Mouse (Mus musculus): ENCODE measurements at regions not wholly inside any gene's neighbourhood (a gene's known extent, or its start where the extent isn't known, plus 50 kb on each side); places are given as distances from the start of the nearest gene placed in this dataset.
"Not testable (repeated sequence)": the region's sequence is repeated elsewhere in the genome, so short reads cannot be mapped to it uniquely, and the experiment has no call there.

DNA sequence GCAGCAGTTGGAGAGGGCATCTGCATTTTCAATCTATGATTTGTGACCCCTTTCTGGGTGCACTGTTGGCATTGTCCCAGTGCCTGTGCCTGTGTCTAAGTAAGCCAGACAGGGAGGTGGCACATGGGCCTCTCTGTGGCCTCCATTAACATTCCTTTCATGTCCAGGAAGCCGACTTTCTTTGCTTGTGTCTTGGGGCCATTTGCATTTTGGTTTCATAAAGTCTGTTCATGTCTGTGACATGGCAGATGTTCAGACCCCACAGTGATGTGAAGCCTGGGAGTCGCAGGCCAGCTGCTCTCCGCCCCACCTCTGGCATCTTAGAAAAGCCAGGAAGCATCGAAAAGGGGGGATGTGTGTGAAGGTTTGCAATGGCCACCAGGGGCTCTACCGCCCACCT lies 153.1 kb downstream of the Kif26a start:
- DNase-seq (ENCODE audit: low spot score), result no peak

- DNase-seq (ENCODE audit: low spot score), result no peak
Observed at GRCm38 (mm10) chr12:112299603-112300002, 153.6 kb downstream of the Kif26a start.

DNA sequence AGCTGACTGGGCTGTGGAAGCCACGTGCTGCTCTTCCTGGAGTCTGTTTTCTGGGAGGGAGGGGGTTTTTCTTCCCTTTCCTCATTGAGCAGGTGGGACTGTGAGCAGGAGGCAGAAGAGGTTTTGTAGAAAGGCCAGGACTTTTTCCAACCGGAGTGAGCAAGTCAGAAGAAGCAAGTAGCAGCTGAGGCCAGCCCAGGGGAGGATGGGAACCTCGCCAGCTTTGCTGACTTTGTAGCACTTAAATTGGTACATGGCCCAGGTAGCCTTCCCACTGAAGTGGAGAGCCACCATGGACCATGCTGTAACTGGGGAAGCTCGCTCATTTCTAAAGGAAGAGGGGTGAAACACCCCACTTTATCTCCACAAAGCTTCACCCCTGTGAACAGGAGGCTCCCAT lies 154.1 kb downstream of the Kif26a start:
- DNase-seq (ENCODE audit: low spot score), result no peak

- peak; percentile 51 for DNase-seq (ENCODE audit: low spot score)
Observed at GRCm38 (mm10) chr12:112301411-112301891, 155.4 kb downstream of the Kif26a start.

GRCm38 (mm10) chr12:112301929-112302328 lies 155.9 kb downstream of the Kif26a start:
- DNase-seq (ENCODE audit: low spot score), result no peak

- DNase-seq (ENCODE audit: low spot score), result no peak
Observed at GRCm38 (mm10) chr12:112306208-112306607, 160.2 kb downstream of the Kif26a start.

- no peak for DNase-seq (ENCODE audit: low spot score)
Observed at GRCm38 (mm10) chr12:112308016-112308415, 162.0 kb downstream of the Kif26a start.

GRCm38 (mm10) chr12:112309096-112309495 lies 163.1 kb downstream of the Kif26a start:
- DNase-seq (ENCODE audit: low spot score), result not testable (repeated sequence)

- no peak for DNase-seq (ENCODE audit: low spot score)
Observed at GRCm38 (mm10) chr12:112309781-112310180, 163.8 kb downstream of the Kif26a start.

GRCm38 (mm10) chr12:112310661-112311060 lies 164.7 kb downstream of the Kif26a start:
- DNase-seq (ENCODE audit: low spot score), result no peak

DNA sequence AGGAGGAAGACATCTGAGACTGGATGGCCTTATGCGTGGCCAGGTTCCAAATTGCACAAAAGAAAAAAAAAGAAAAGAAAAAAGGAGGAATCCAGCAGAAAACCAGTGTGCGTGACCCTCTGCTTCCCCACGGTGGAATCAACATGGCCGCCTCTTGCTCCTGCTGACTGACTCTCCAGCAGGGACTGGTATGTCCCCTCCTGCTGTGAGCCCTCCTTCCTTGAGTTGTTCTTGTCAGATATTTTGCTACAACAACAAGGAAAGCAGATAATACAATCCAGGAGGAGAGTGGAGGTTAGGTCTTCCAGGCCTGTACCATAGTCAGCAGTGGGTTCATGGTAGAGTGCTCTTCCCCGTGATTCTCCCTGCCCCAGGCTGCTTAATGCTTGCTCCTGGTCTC lies 168.8 kb downstream of the Kif26a start:
- DNase-seq (ENCODE audit: low spot score), result no peak

DNA sequence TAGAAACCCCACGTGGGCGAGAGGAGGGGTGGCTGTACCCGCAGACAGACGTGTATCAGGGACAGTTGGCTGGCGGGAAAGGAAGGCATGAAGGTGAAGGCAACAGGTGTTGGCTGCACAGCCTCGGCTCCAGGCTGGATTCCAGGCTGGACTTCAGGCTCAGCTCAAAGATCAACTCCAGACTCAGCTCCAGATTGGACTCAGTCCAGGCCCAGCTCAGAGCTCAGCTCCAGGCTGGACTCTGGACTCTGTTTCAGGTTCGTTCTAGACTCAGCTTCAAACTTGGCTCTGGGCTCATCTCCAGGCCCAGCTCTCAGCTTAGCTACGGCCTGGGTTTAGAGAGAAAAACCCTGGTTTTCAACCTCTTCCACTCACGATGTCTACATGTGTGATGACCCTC lies 171.2 kb downstream of the Kif26a start:
- no peak for DNase-seq (ENCODE audit: low spot score)

GRCm38 (mm10) chr12:112318461-112318860 lies 170.8 kb upstream of the A530016L24Rik start:
- no peak for DNase-seq (ENCODE audit: low spot score)

- DNase-seq (ENCODE audit: low spot score), result no peak
Observed at GRCm38 (mm10) chr12:112322196-112322595, 167.1 kb upstream of the A530016L24Rik start.

DNA sequence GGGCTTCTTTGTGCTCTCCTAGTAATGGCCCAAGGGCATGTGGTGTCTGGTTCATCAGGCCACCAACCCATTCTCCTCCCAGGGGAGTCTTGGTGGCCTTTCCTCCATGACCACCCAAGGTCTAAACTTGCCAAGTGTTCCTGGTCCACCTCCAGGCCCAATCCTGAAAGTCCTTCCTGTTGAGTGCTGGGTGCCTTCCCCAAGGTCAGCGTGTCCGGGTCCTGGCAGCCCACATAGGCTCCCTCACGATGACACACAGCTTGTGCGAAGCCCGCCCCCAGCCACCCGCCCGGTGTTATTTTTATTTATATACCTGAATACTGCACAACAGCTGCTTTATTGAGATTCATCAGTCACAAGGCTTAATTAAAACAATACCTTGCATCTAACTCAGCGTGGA lies 161.8 kb upstream of the A530016L24Rik start:
- DNase-seq (ENCODE audit: low spot score), result no peak

- peak; percentile 83 for DNase-seq (ENCODE audit: low spot score)
Observed at GRCm38 (mm10) chr12:112328809-112329575, 160.3 kb upstream of the A530016L24Rik start.

- DNase-seq (ENCODE audit: low spot score), result peak; percentile 64
Observed at GRCm38 (mm10) chr12:112329701-112330301, 159.4 kb upstream of the A530016L24Rik start.

DNA sequence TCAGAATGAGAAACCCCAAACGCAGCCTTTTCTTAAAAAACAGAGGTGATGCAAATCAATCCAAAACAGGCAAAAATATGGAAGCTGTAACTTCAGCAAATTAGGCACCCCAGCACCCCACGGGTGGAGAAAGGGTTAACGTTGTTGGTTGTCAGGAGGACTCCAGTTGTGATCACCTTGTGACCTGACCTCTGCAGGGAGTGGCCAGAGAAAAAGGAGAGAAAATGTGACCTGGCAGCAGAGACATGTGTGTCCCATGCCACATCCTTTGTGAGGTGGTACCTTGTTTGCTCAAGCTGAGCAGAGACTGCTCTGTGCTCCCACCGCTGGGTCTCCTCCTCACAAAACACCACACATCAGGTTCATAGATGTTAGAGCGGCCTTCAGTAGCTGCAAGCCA lies 158.7 kb upstream of the A530016L24Rik start:
- DNase-seq (ENCODE audit: low spot score), result no peak

- DNase-seq (ENCODE audit: low spot score), result no peak
Observed at GRCm38 (mm10) chr12:112331061-112331460, 158.2 kb upstream of the A530016L24Rik start.

GRCm38 (mm10) chr12:112333125-112334079 lies 155.8 kb upstream of the A530016L24Rik start:
- DNase-seq (ENCODE audit: low spot score), result peak; percentile 76

- peak; percentile 61 for DNase-seq (ENCODE audit: low spot score)
Observed at GRCm38 (mm10) chr12:112334106-112334855, 155.0 kb upstream of the A530016L24Rik start.

DNA sequence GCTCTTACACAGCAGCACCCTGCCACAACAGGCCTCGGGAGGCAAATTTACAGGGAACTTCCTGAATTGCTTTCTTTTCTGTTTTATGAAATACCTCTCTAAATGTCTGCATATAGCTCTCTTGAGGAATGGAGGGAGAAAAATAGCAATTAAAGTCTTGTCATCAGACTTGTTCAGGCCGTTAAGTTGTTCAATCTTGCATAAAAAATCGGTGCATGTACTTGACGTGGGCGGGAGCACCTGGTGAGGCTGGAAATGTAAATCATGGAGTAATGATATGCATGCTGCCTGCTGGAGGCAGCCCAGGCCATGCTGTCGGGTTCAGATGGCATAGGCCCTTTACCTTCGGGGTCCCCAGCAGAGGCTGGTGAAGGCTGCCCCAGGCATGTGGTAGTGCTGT lies 153.6 kb upstream of the A530016L24Rik start:
- no peak for DNase-seq (ENCODE audit: low spot score)
